Mouse (Mus musculus) forebrain, embryonic 13.5 days (tissue): ENCODE measurements around the gene Layn. TPM values are rescaled to one million over a fixed set of nuclear protein-coding genes. Genes with fewer than 3 reads are reported as not detected.

Experiments
- ATAC-seq: fragments of 200-750 bp; cut with Nextera tagmentation; 2 replicates; pipeline ENCODE4 v1.8.0; 2017
- H3K27ac ChIP-seq: fragments of 300-500 bp; sonication (generic); 2 replicates; pipeline ENCODE4 v1.5.1; 2015; ENCODE audit warnings: inconsistent platforms, mild to moderate bottlenecking, moderate library complexity
- H3K27me3 ChIP-seq: fragments of 300-500 bp; sonication (generic); 2 replicates; pipeline ENCODE4 v1.6.1; 2015; ENCODE audit warnings: mild to moderate bottlenecking, inconsistent platforms
- H3K36me3 ChIP-seq: fragments of 300-500 bp; sonication (generic); 2 replicates; pipeline ENCODE4 v1.6.1; 2015; ENCODE audit warnings: mild to moderate bottlenecking, inconsistent platforms; ENCODE audit not compliant: poor library complexity, severe bottlenecking
- H3K4me1 ChIP-seq: fragments of 300-500 bp; sonication (generic); 2 replicates; pipeline ENCODE4 v1.6.1; 2015; ENCODE audit warnings: inconsistent platforms
- H3K4me2 ChIP-seq: fragments of 300-500 bp; sonication (generic); 2 replicates; pipeline ENCODE4 v1.6.1; 2015; ENCODE audit warnings: inconsistent platforms, mild to moderate bottlenecking, moderate library complexity
- H3K4me3 ChIP-seq: fragments of 300-500 bp; sonication (generic); 2 replicates; pipeline ENCODE4 v1.5.1; 2015; ENCODE audit warnings: mild to moderate bottlenecking, inconsistent platforms
- H3K9ac ChIP-seq: fragments of 300-500 bp; sonication (generic); 2 replicates; pipeline ENCODE4 v1.6.1; 2015; ENCODE audit warnings: mild to moderate bottlenecking, inconsistent platforms
- H3K9me3 ChIP-seq: fragments of 300-500 bp; sonication (generic); replicated peaks from 2 replicates; pipeline ENCODE4 v1.6.1; 2016; ENCODE audit warnings: inconsistent platforms
- WGBS: fragments of 180-500 bp; shearing (Covaris S2); methylation state at CpG from one replicate; pipeline ENCODE4 v1.1.7; 2015; 5-methylcytosine and 5-hydroxymethylcytosine counted together
- polyA plus RNA-seq: library from polyadenylated mRNA; unstranded; fragments of >200 nt; fragmentation: Nextera tagmentation; extraction: Ambion mirVana; gene quantifications from 2 replicates; pipeline ENCODE4 v1.2.1, GENCODE M21; 2015

Layn gene
- polyA plus RNA-seq, 1 experiment from 2014 or later, result 1.2 TPM

GRCm38 (mm10) chr9:51070801-51071200 lies 6.1 kb downstream of the Layn start:
- Histone ChIP-seq H3K4me3 (no peak overlapping the region), H3K9me3 (no peaks in the 10 kb centered on the region), H3K4me2 (no peak overlapping the region), H3K9ac (no peak overlapping the region), H3K27me3 (no peaks in the 10 kb centered on the region), H3K27ac (no peak overlapping the region), H3K36me3 (no peaks in the 10 kb centered on the region), H3K4me1 (peaks cover 7% of the 10 kb centered on the region)
- WGBS, result 85% methylated on average over 4 of the region's 4 CpGs
- ATAC-seq, result no peak

- Histone ChIP-seq H3K4me2 (no peak overlapping the region), H3K9ac (no peak overlapping the region), H3K4me3 (no peak overlapping the region), H3K27me3 (no peaks in the 10 kb centered on the region), H3K36me3 (no peaks in the 10 kb centered on the region), H3K9me3 (no peaks in the 10 kb centered on the region), H3K27ac (no peak overlapping the region), H3K4me1 (no peaks in the 10 kb centered on the region)
- WGBS, result 74% methylated on average over 3 of the region's 3 CpGs
- peak; percentile 58; the same call in 1 of the 2 replicates for ATAC-seq
These were observed 8.7 kb downstream of the Layn start for GRCm38 (mm10) chr9:51068202-51068601.

- no peaks in the 10 kb centered on the region for H3K36me3 ChIP-seq
- H3K27me3 ChIP-seq, result no peaks in the 10 kb centered on the region
- H3K4me1 ChIP-seq, result no peaks in the 10 kb centered on the region
- no peak within 1 kb of the TSS for H3K9ac ChIP-seq
- no peaks in the 10 kb centered on the region for H3K9me3 ChIP-seq
- no peak within 1 kb of the TSS for H3K4me2 ChIP-seq
- ATAC-seq, result no peak
- 83% methylated on average over 2 of the region's 2 CpGs for WGBS
- no peak within 1 kb of the TSS for H3K27ac ChIP-seq
- H3K4me3 ChIP-seq, result no peak within 1 kb of the TSS
These were observed 16.3 kb downstream of the Layn start, which contains the start of gene Btg4 for GRCm38 (mm10) chr9:51060601-51061000. Btg4 (plus strand) TSS chr9:51060901.

- 75% methylated on average over 4 of the region's 4 CpGs for WGBS
- no peaks in the 10 kb centered on the region for H3K4me1 ChIP-seq
- H3K9me3 ChIP-seq, result no peaks in the 10 kb centered on the region
- H3K27me3 ChIP-seq, result no peaks in the 10 kb centered on the region
- no peaks in the 10 kb centered on the region for H3K36me3 ChIP-seq
- H3K9ac ChIP-seq, result no peak overlapping the region
- no peak overlapping the region for H3K4me2 ChIP-seq
- ATAC-seq, result no peak
- no peak overlapping the region for H3K4me3 ChIP-seq
- no peak overlapping the region for H3K27ac ChIP-seq
These were observed 17.9 kb downstream of the Layn start for GRCm38 (mm10) chr9:51058951-51059521.

GRCm38 (mm10) chr9:51056360-51057324 lies 20.3 kb downstream of the Layn start:
- Histone ChIP-seq H3K27ac (no peak overlapping the region), H3K9ac (no peak overlapping the region), H3K4me1 (no peaks in the 10 kb centered on the region), H3K4me2 (no peak overlapping the region), H3K4me3 (no peak overlapping the region), H3K9me3 (no peaks in the 10 kb centered on the region), H3K36me3 (no peaks in the 10 kb centered on the region), H3K27me3 (no peaks in the 10 kb centered on the region)
- no peak for ATAC-seq
- 71% methylated on average over 3 of the region's 3 CpGs for WGBS

- WGBS, result 72% methylated on average over 3 of the region's 3 CpGs
These were observed 24.7 kb downstream of the Layn start for GRCm38 (mm10) chr9:51052180-51052579.

GRCm38 (mm10) chr9:51042136-51042535 lies 34.8 kb downstream of the Layn start:
- Histone ChIP-seq H3K27ac (no peak overlapping the region), H3K27me3 (no peaks in the 10 kb centered on the region), H3K36me3 (no peaks in the 10 kb centered on the region), H3K9me3 (no peaks in the 10 kb centered on the region), H3K9ac (no peak overlapping the region), H3K4me2 (no peak overlapping the region), H3K4me3 (no peak overlapping the region), H3K4me1 (no peaks in the 10 kb centered on the region)
- WGBS, result 88% methylated on average over 6 of the region's 6 CpGs
- no peak for ATAC-seq

More at GRCm38 (mm10) chr9:51052180-51052579, 24.7 kb downstream of the Layn start:
- H3K9ac ChIP-seq, result no peak overlapping the region
- H3K27ac ChIP-seq, result no peak overlapping the region
- H3K9me3 ChIP-seq, result no peaks in the 10 kb centered on the region
- no peak overlapping the region for H3K4me3 ChIP-seq
- no peak overlapping the region for H3K4me2 ChIP-seq
- no peaks in the 10 kb centered on the region for H3K4me1 ChIP-seq
- ATAC-seq, result no peak
- H3K27me3 ChIP-seq, result no peaks in the 10 kb centered on the region
- no peaks in the 10 kb centered on the region for H3K36me3 ChIP-seq

GRCm38 (mm10) chr9:51041491-51041980 lies 35.4 kb downstream of the Layn start:
- Histone ChIP-seq H3K27ac (no peak overlapping the region), H3K4me3 (no peak overlapping the region), H3K36me3 (no peaks in the 10 kb centered on the region), H3K4me1 (no peaks in the 10 kb centered on the region), H3K4me2 (no peak overlapping the region), H3K9me3 (no peaks in the 10 kb centered on the region), H3K9ac (no peak overlapping the region), H3K27me3 (no peaks in the 10 kb centered on the region)
- WGBS, result 96% methylated on average over 7 of the region's 7 CpGs
- no peak for ATAC-seq

GRCm38 (mm10) chr9:51032785-51033529 lies 43.9 kb downstream of the Layn start:
- Histone ChIP-seq H3K36me3 (no peaks in the 10 kb centered on the region), H3K4me2 (no peak overlapping the region), H3K9me3 (no peaks in the 10 kb centered on the region), H3K9ac (no peak overlapping the region), H3K4me3 (no peak overlapping the region), H3K4me1 (no peaks in the 10 kb centered on the region), H3K27ac (no peak overlapping the region), H3K27me3 (no peaks in the 10 kb centered on the region)
- 78% methylated on average over 3 of the region's 3 CpGs for WGBS
- no peak for ATAC-seq

- WGBS, result 68% methylated on average over 8 of the region's 8 CpGs
- H3K4me1 ChIP-seq, result no peaks in the 10 kb centered on the region
- no peak overlapping the region for H3K4me2 ChIP-seq
- no peak overlapping the region for H3K27ac ChIP-seq
- H3K36me3 ChIP-seq, result no peaks in the 10 kb centered on the region
- H3K9ac ChIP-seq, result no peak overlapping the region
- no peak overlapping the region for H3K4me3 ChIP-seq
- H3K9me3 ChIP-seq, result no peaks in the 10 kb centered on the region
- no peak for ATAC-seq
- H3K27me3 ChIP-seq, result no peaks in the 10 kb centered on the region
These were observed 44.6 kb downstream of the Layn start for GRCm38 (mm10) chr9:51032291-51032690.

- Histone ChIP-seq H3K27ac (no peak overlapping the region), H3K4me3 (no peak overlapping the region)
- no peak for ATAC-seq
These were observed 45.3 kb downstream of the Layn start for GRCm38 (mm10) chr9:51031603-51032002.

GRCm38 (mm10) chr9:51030147-51030546 lies 46.7 kb downstream of the Layn start:
- 73% methylated on average over 1 of the region's 1 CpGs for WGBS
- H3K4me2 ChIP-seq, result no peak overlapping the region
- H3K4me1 ChIP-seq, result no peaks in the 10 kb centered on the region
- no peaks in the 10 kb centered on the region for H3K9me3 ChIP-seq
- H3K36me3 ChIP-seq, result no peaks in the 10 kb centered on the region
- H3K4me3 ChIP-seq, result no peak overlapping the region
- no peaks in the 10 kb centered on the region for H3K27me3 ChIP-seq
- H3K27ac ChIP-seq, result no peak overlapping the region
- no peak for ATAC-seq
- H3K9ac ChIP-seq, result no peak overlapping the region

More at GRCm38 (mm10) chr9:51031603-51032002, 45.3 kb downstream of the Layn start:
- Histone ChIP-seq H3K36me3 (no peaks in the 10 kb centered on the region), H3K4me2 (no peak overlapping the region), H3K9me3 (no peaks in the 10 kb centered on the region), H3K4me1 (no peaks in the 10 kb centered on the region), H3K27me3 (no peaks in the 10 kb centered on the region), H3K9ac (no peak overlapping the region)
- WGBS, result 74% methylated on average over 6 of the region's 6 CpGs
